Mouse (Mus musculus) MEL (cell line): Measurements from ENCODE around the gene Tbxa2r. TPM values are rescaled to one million over a fixed set of nuclear protein-coding genes. Genes with fewer than 3 reads are reported as not detected.

Source experiments
- DNase-seq: peaks from one replicate; pipeline ENCODE4 v3.0.0; 2011; ENCODE audit warnings: low read depth, low spot score
- H3K27ac ChIP-seq: 2 replicates; pipeline ENCODE4 v1.5.1; 2012; ENCODE audit warnings: low read depth, mild to moderate bottlenecking, control low read depth, low read length, moderate library complexity; ENCODE audit not compliant: control insufficient read depth
- H3K27me3 ChIP-seq, 2 experiments: fragments of 150-350 bp in 1 of 2; sonication (generic) in 1 of 2; 2 replicates each; pipeline ENCODE4 v1.6.1; 2012; ENCODE audit warnings: low read length in 2 of 2, mild to moderate bottlenecking in 2 of 2, improper control_type of control experiment in 1 of 2, moderate library complexity in 1 of 2; ENCODE audit not compliant: insufficient read depth in 2 of 2, control insufficient read depth in 1 of 2
- H3K36me3 ChIP-seq, 2 experiments: 2 replicates each; pipeline ENCODE4 v1.6.1; 2012 to 2014; ENCODE audit warnings: low read length in 2 of 2, improper control_type of control experiment in 1 of 2, inconsistent platforms in 1 of 2, mild to moderate bottlenecking in 1 of 2; ENCODE audit not compliant: insufficient read depth in 2 of 2, control insufficient read depth in 1 of 2
- H3K4me1 ChIP-seq, 2 experiments: fragments of 150-350 bp in 1 of 2; sonication (generic) in 1 of 2; 2 replicates each; pipeline ENCODE4 v1.6.1; 2012; ENCODE audit warnings: low read length in 2 of 2, improper control_type of control experiment in 1 of 2, mild to moderate bottlenecking in 1 of 2; ENCODE audit not compliant: insufficient read depth in 2 of 2, control insufficient read depth in 1 of 2
- H3K4me3 ChIP-seq, 2 experiments: fragments of 150-350 bp in 1 of 2; sonication (generic) in 1 of 2; 2 replicates each; pipeline ENCODE4 v1.5.1; 2012; ENCODE audit warnings: low read depth in 2 of 2, low read length in 2 of 2, mild to moderate bottlenecking in 2 of 2, moderate library complexity in 2 of 2, control low read depth in 1 of 2, improper control_type of control experiment in 1 of 2; ENCODE audit not compliant: control insufficient read depth in 1 of 2, insufficient read depth in 1 of 2
- H3K79me2 ChIP-seq: 2 replicates; pipeline ENCODE4 v1.6.1; 2012; ENCODE audit warnings: mild to moderate bottlenecking, low read length, moderate library complexity; ENCODE audit not compliant: control insufficient read depth, poor library complexity, insufficient read depth
- H3K9ac ChIP-seq: 2 replicates; pipeline ENCODE4 v1.6.1; 2012; ENCODE audit warnings: low read depth, mild to moderate bottlenecking, control low read depth, low read length, moderate library complexity; ENCODE audit not compliant: control insufficient read depth, poor library complexity, severe bottlenecking
- H3K9me3 ChIP-seq: fragments of 150-350 bp; sonication (generic); replicated peaks from 2 replicates; pipeline ENCODE4 v1.6.1; 2012; ENCODE audit warnings: mild to moderate bottlenecking, low read length, improper control_type of control experiment, moderate library complexity; ENCODE audit not compliant: insufficient read depth
- BHLHE40 ChIP-seq: IDR thresholded peaks from 2 replicates; pipeline ENCODE4 v1.6.1; 2012; ENCODE audit warnings: low read depth, mild to moderate bottlenecking, inconsistent platforms, low read length, improper control_type of control experiment, borderline replicate concordance
- CHD1 ChIP-seq: IDR thresholded peaks from 2 replicates; pipeline ENCODE4 v1.6.1; 2012; ENCODE audit warnings: low read depth, mild to moderate bottlenecking, inconsistent platforms, low read length, improper control_type of control experiment
- CTCF ChIP-seq, 3 experiments: IDR thresholded peaks in 2 of 3; conservative IDR thresholded peaks in 1 of 3; 2 replicates each; pipeline ENCODE4 v1.5.1; 2011 to 2012; ENCODE audit warnings: low read length in 3 of 3, low read depth in 2 of 3, mild to moderate bottlenecking in 2 of 3, improper control_type of control experiment in 1 of 3, inconsistent platforms in 1 of 3, mixed read lengths in 1 of 3, moderate library complexity in 1 of 3; ENCODE audit not compliant: control insufficient read depth in 1 of 3, insufficient read depth in 1 of 3, poor library complexity in 1 of 3, severe bottlenecking in 1 of 3
- E2F4 ChIP-seq: IDR thresholded peaks from 2 replicates; pipeline ENCODE4 v1.6.1; 2011; ENCODE audit warnings: low read depth, low read length, improper control_type of control experiment, borderline replicate concordance
- ELF1 ChIP-seq: IDR thresholded peaks from 2 replicates; pipeline ENCODE4 v1.6.1; 2014; ENCODE audit warnings: low read depth, mild to moderate bottlenecking, inconsistent platforms, low read length, improper control_type of control experiment, moderate library complexity
- EP300 ChIP-seq, 2 experiments: IDR thresholded peaks; 2 replicates each; pipeline ENCODE4 v1.6.1; 2011; ENCODE audit warnings: improper control_type of control experiment in 2 of 2, low read length in 2 of 2, low read depth in 1 of 2, mild to moderate bottlenecking in 1 of 2
- ETS1 ChIP-seq: IDR thresholded peaks from 2 replicates; pipeline ENCODE4 v1.6.1; 2012; ENCODE audit warnings: low read depth, mild to moderate bottlenecking, inconsistent platforms, low read length, improper control_type of control experiment, moderate library complexity
- GABPA ChIP-seq: IDR thresholded peaks from 2 replicates; pipeline ENCODE4 v1.6.1; 2012; ENCODE audit warnings: low read depth, mild to moderate bottlenecking, inconsistent platforms, low read length, improper control_type of control experiment, moderate library complexity
- GATA1 ChIP-seq: IDR thresholded peaks from 2 replicates; pipeline ENCODE4 v1.6.1; 2011; ENCODE audit warnings: low read depth, low read length, improper control_type of control experiment
- HCFC1 ChIP-seq: IDR thresholded peaks from 2 replicates; pipeline ENCODE4 v1.6.1; 2012; ENCODE audit warnings: low read depth, mild to moderate bottlenecking, inconsistent platforms, low read length, improper control_type of control experiment, moderate library complexity
- KAT2A ChIP-seq: conservative IDR thresholded peaks from 2 replicates; pipeline ENCODE4 v1.6.1; 2012; ENCODE audit warnings: low read depth, low read length, improper control_type of control experiment, inconsistent platforms
- MAFK ChIP-seq: IDR thresholded peaks from 2 replicates; pipeline ENCODE4 v1.6.1; 2011; ENCODE audit warnings: low read depth, mild to moderate bottlenecking, low read length, improper control_type of control experiment, borderline replicate concordance
- MAX ChIP-seq: IDR thresholded peaks from 2 replicates; pipeline ENCODE4 v1.6.1; 2011; ENCODE audit warnings: low read length, improper control_type of control experiment
- MEF2A ChIP-seq: IDR thresholded peaks from 2 replicates; pipeline ENCODE4 v1.6.1; 2014; ENCODE audit warnings: low read depth, mild to moderate bottlenecking, inconsistent platforms, low read length, improper control_type of control experiment; ENCODE audit not compliant: poor library complexity, insufficient replicate concordance, severe bottlenecking; ENCODE audit errors: extremely low read depth
- MYB ChIP-seq: IDR thresholded peaks from 2 replicates; pipeline ENCODE4 v1.6.1; 2011; ENCODE audit warnings: mild to moderate bottlenecking, low read depth, low read length, improper control_type of control experiment
- MYC ChIP-seq: IDR thresholded peaks from 2 replicates; pipeline ENCODE4 v1.6.1; 2011; ENCODE audit warnings: low read depth, mild to moderate bottlenecking, low read length, improper control_type of control experiment, moderate library complexity
- NRF1 ChIP-seq: IDR thresholded peaks from 2 replicates; pipeline ENCODE4 v1.6.1; 2014; ENCODE audit warnings: low read depth, mild to moderate bottlenecking, inconsistent platforms, low read length, improper control_type of control experiment, moderate library complexity; ENCODE audit not compliant: poor library complexity, insufficient read depth, severe bottlenecking
- POLR2A ChIP-seq, 2 experiments: IDR thresholded peaks; 2 replicates each; pipeline ENCODE4 v1.6.1; 2011 to 2012; ENCODE audit warnings: low read length in 2 of 2, mild to moderate bottlenecking in 2 of 2, control low read depth in 1 of 2, improper control_type of control experiment in 1 of 2, low read depth in 1 of 2, moderate library complexity in 1 of 2; ENCODE audit not compliant: control insufficient read depth in 1 of 2, insufficient read depth in 1 of 2, poor library complexity in 1 of 2
- POLR2AphosphoS2 ChIP-seq: IDR thresholded peaks from 2 replicates; pipeline ENCODE4 v1.6.1; 2011; ENCODE audit warnings: low read length, improper control_type of control experiment
- POLR2AphosphoS5 ChIP-seq: IDR thresholded peaks from 2 replicates; pipeline ENCODE4 v1.6.1; 2012; ENCODE audit warnings: low read depth, borderline replicate concordance, mild to moderate bottlenecking, inconsistent platforms, low read length, moderate library complexity, mixed read lengths
- RAD21 ChIP-seq: IDR thresholded peaks from 2 replicates; pipeline ENCODE4 v1.6.1; 2011; ENCODE audit warnings: mild to moderate bottlenecking, low read depth, low read length, improper control_type of control experiment
- SIN3A ChIP-seq: IDR thresholded peaks from 2 replicates; pipeline ENCODE4 v1.6.1; 2012; ENCODE audit warnings: low read length, improper control_type of control experiment, inconsistent platforms
- SMC3 ChIP-seq: IDR thresholded peaks from 2 replicates; pipeline ENCODE4 v1.6.1; 2011; ENCODE audit warnings: low read depth, low read length, improper control_type of control experiment
- TAL1 ChIP-seq: IDR thresholded peaks from 2 replicates; pipeline ENCODE4 v1.6.1; 2012; ENCODE audit warnings: mild to moderate bottlenecking, inconsistent platforms, low read length, moderate library complexity, mixed read lengths
- TBP ChIP-seq: IDR thresholded peaks from 2 replicates; pipeline ENCODE4 v1.8.0; 2011; ENCODE audit warnings: low read depth, low read length, improper control_type of control experiment
- UBTF ChIP-seq: IDR thresholded peaks from 2 replicates; pipeline ENCODE4 v1.6.1; 2012; ENCODE audit warnings: low read depth, mild to moderate bottlenecking, inconsistent platforms, low read length, improper control_type of control experiment, moderate library complexity, borderline replicate concordance; ENCODE audit not compliant: insufficient read depth
- USF2 ChIP-seq, 2 experiments: IDR thresholded peaks; 2 replicates each; pipeline ENCODE4 v1.6.1; 2011 to 2012; ENCODE audit warnings: improper control_type of control experiment in 2 of 2, low read length in 2 of 2, borderline replicate concordance in 1 of 2, inconsistent platforms in 1 of 2, low read depth in 1 of 2, mild to moderate bottlenecking in 1 of 2; ENCODE audit not compliant: insufficient read depth in 1 of 2
- ZC3H11A ChIP-seq: IDR thresholded peaks from 2 replicates; pipeline ENCODE4 v1.6.1; 2012; ENCODE audit warnings: low read depth, mild to moderate bottlenecking, inconsistent platforms, low read length, improper control_type of control experiment
- ZKSCAN1 ChIP-seq: IDR thresholded peaks from 2 replicates; pipeline ENCODE4 v1.6.1; 2012; ENCODE audit warnings: low read depth, mild to moderate bottlenecking, inconsistent platforms, low read length, improper control_type of control experiment, moderate library complexity
- ZMIZ1 ChIP-seq: IDR thresholded peaks from 2 replicates; pipeline ENCODE4 v1.6.1; 2012; ENCODE audit warnings: low read depth, mild to moderate bottlenecking, inconsistent platforms, low read length, improper control_type of control experiment, moderate library complexity
- polyA plus RNA-seq, 2 experiments: library from polyadenylated mRNA; stranded (reverse) in 1 of 2; unstranded in 1 of 2; fragments of >175 nt in 1 of 2; fragments of >200 nt in 1 of 2; gene quantifications; 2 replicates each; pipeline versions ENCODE4 v1.2.1 to v1.2.4; 2012; ENCODE audit warnings: low replicate concordance in 2 of 2, low read depth in 1 of 2; ENCODE audit not compliant: insufficient read length in 2 of 2, insufficient read depth in 1 of 2, missing spikeins in 1 of 2
- total RNA-seq: library from RNA; depleted of rRNA; stranded (reverse); fragments of 300-350 nt; gene quantifications from 2 replicates; pipeline ENCODE4 v1.2.3, GENCODE M21; 2012

Gene Tbxa2r
- total and polyA plus RNA-seq, 3 experiments, result 0.31 TPM; not detected in 2

DNA sequence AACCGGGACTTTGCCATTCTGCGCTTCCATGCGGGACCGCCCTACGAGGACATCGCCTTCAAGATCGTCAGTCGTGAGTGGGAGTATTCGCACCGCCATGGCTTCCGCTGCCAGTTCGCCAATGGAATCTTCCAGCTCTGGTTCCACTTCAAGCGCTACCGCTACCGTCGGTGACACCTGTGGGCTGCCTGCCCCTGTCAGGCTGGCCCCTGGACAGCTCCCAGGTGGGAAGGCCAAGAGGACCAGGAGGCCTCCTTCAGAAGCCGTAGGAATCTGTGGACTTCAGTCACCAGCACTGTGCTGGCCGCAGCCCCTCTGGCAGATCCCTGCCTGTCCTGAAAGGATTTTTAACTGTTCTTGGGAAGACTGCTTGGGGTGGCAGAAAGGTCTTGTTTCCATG lies 2.8 kb upstream of the Tbxa2r start:
- Histone ChIP-seq H3K36me3 (peaks cover 2 to 4% of the 10 kb centered on the region in 2 experiments; a peak in 2 of 4 replicates), H3K27me3 (no peaks in the 10 kb centered on the region), H3K27ac (no peak overlapping the region), H3K4me3 (no peak overlapping the region), H3K9me3 (no peaks in the 10 kb centered on the region), H3K4me1 (peaks cover 0 to 4% of the 10 kb centered on the region in 2 experiments; a peak in 2 of 4 replicates), H3K9ac (no peak overlapping the region), H3K79me2 (peaks cover 20% of the 10 kb centered on the region)
- DNase-seq, result no peak
- TF ChIP-seq POLR2A (IDR thresholded peaks at IDR 0.05; ENCODE audit: control insufficient read depth in 1 of 2, insufficient read depth in 1 of 2, low read depth in 1 of 2, low read length in 2 of 2, poor library complexity in 1 of 2) (no peak), RAD21 (no peak), ZKSCAN1 (no peak), ZC3H11A (no peak), NRF1 (no peak), USF2 (IDR thresholded peaks at IDR 0.05; ENCODE audit: borderline replicate concordance in 1 of 2, insufficient read depth in 1 of 2, low read depth in 1 of 2, low read length in 2 of 2) (no peak), BHLHE40 (no peak), POLR2AphosphoS5 (no peak), CTCF (IDR thresholded peaks at IDR 0.05 in 2 of 3, conservative IDR thresholded peaks at IDR 0.05 in 1 of 3; ENCODE audit: control insufficient read depth in 1 of 3, insufficient read depth in 1 of 3, low read depth in 2 of 3, low read length in 3 of 3, poor library complexity in 1 of 3, severe bottlenecking in 1 of 3) (no peak), GATA1 (no peak), SMC3 (no peak), EP300 (IDR thresholded peaks at IDR 0.05; ENCODE audit: low read depth in 1 of 2, low read length in 2 of 2) (no peak), CHD1 (no peak), TAL1 (no peak), MEF2A (no peak), ZMIZ1 (no peak), ELF1 (no peak)
- TF ChIP-seq, all 39 proteins: peak for 0

- Histone ChIP-seq H3K79me2 (peaks cover 10% of the 10 kb centered on the region), H3K4me3 (no peak overlapping the region), H3K4me1 (peaks cover 0 to 1% of the 10 kb centered on the region in 2 experiments; a peak in 2 of 4 replicates), H3K36me3 (peaks cover 2 to 3% of the 10 kb centered on the region in 2 experiments; a peak in 2 of 4 replicates), H3K27me3 (no peaks in the 10 kb centered on the region), H3K9me3 (no peaks in the 10 kb centered on the region), H3K9ac (no peak overlapping the region), H3K27ac (no peak overlapping the region)
- TF ChIP-seq MYC, result no peak
- TF ChIP-seq POLR2AphosphoS5, result no peak
- TF ChIP-seq KAT2A, result no peak
- TF ChIP-seq MAFK, result no peak
- no peak for TF ChIP-seq ETS1
- TF ChIP-seq MYB, result no peak
- TF ChIP-seq GABPA, result no peak
- TF ChIP-seq HCFC1, result no peak
- no peak for TF ChIP-seq GATA1
- TF ChIP-seq MEF2A, result no peak
- no peak for TF ChIP-seq MAX
- TF ChIP-seq TBP, result no peak
- no peak for TF ChIP-seq E2F4
- no peak for TF ChIP-seq POLR2AphosphoS2
- no peak for TF ChIP-seq ELF1
- TF ChIP-seq POLR2A (IDR thresholded peaks at IDR 0.05; ENCODE audit: control insufficient read depth in 1 of 2, insufficient read depth in 1 of 2, low read depth in 1 of 2, low read length in 2 of 2, poor library complexity in 1 of 2), result no peak
- no peak for TF ChIP-seq BHLHE40
- TF ChIP-seq UBTF, result no peak
- no peak for TF ChIP-seq SIN3A
- DNase-seq, result no peak
Observed at GRCm38 (mm10) chr10:81326858-81327257, 1.7 kb upstream of the Tbxa2r start.
